Mouse (Mus musculus) lung, postnatal 36 days (tissue): ENCODE measurements around the gene Pde9a.

Experiments
- DNase-seq: peaks from one replicate; pipeline ENCODE4 v3.0.0; 2022; ENCODE audit warnings: mixed read lengths

Pde9a gene

GRCm38 (mm10) chr17:31389432-31390050 lies 3.5 kb downstream of the Pde9a start:
- DNase-seq, result no peak

GRCm38 (mm10) chr17:31391462-31391861 lies 5.5 kb downstream of the Pde9a start:
- DNase-seq, result peak; percentile 67

GRCm38 (mm10) chr17:31392041-31392440 lies 6.0 kb downstream of the Pde9a start:
- DNase-seq, result no peak

GRCm38 (mm10) chr17:31393811-31394210 lies 7.8 kb downstream of the Pde9a start:
- no peak for DNase-seq

GRCm38 (mm10) chr17:31400294-31400693 lies 14.3 kb downstream of the Pde9a start:
- DNase-seq, result no peak

GRCm38 (mm10) chr17:31401160-31401559 lies 15.2 kb downstream of the Pde9a start:
- DNase-seq, result no peak

GRCm38 (mm10) chr17:31402713-31403112 lies 16.7 kb downstream of the Pde9a start:
- DNase-seq, result no peak

- no peak for DNase-seq
These were observed 19.8 kb downstream of the Pde9a start for GRCm38 (mm10) chr17:31405694-31406227.

- DNase-seq, result no peak
These were observed 23.8 kb downstream of the Pde9a start for GRCm38 (mm10) chr17:31409741-31410350.

- no peak for DNase-seq
These were observed 29.2 kb downstream of the Pde9a start for GRCm38 (mm10) chr17:31415258-31415657.

- peak; percentile 18 for DNase-seq
These were observed 33.0 kb downstream of the Pde9a start for GRCm38 (mm10) chr17:31418804-31419597.

GRCm38 (mm10) chr17:31419598-31419950 lies 33.6 kb downstream of the Pde9a start:
- DNase-seq, result peak; percentile 50

GRCm38 (mm10) chr17:31419995-31420394 lies 34.0 kb downstream of the Pde9a start:
- no peak for DNase-seq

GRCm38 (mm10) chr17:31420658-31421057 lies 34.6 kb downstream of the Pde9a start:
- DNase-seq, result no peak

- no peak for DNase-seq
These were observed 36.4 kb downstream of the Pde9a start for GRCm38 (mm10) chr17:31422381-31422780.

- peak; percentile 21 for DNase-seq
These were observed 37.0 kb downstream of the Pde9a start for GRCm38 (mm10) chr17:31423020-31423419.

GRCm38 (mm10) chr17:31424358-31424757 lies 38.3 kb downstream of the Pde9a start:
- DNase-seq, result peak; percentile 42

- peak; percentile 63 for DNase-seq
These were observed 38.8 kb downstream of the Pde9a start for GRCm38 (mm10) chr17:31424798-31425197.

GRCm38 (mm10) chr17:31425827-31426698 lies 40.1 kb downstream of the Pde9a start:
- peak; percentile 27 for DNase-seq

GRCm38 (mm10) chr17:31429402-31429801 lies 43.4 kb downstream of the Pde9a start:
- no peak for DNase-seq

GRCm38 (mm10) chr17:31432878-31433281 lies 46.9 kb downstream of the Pde9a start:
- no peak for DNase-seq

- DNase-seq, result no peak
These were observed 47.5 kb downstream of the Pde9a start for GRCm38 (mm10) chr17:31433401-31433928.
